Mouse (Mus musculus): ENCODE measurements around the gene Lins1. TPM values are rescaled to one million over a fixed set of nuclear protein-coding genes. Genes with fewer than 3 reads are reported as not detected.

The Lins1 gene
- total RNA-seq, 2 experiments from 2014 or later: 9.0 to 9.1 TPM

- no peak overlapping the region for H3K27ac ChIP-seq
- TF ChIP-seq CTCF (conservative IDR thresholded peaks at IDR 0.05): no peak
- no peak overlapping the region for H3K4me3 ChIP-seq
- no peak for DNase-seq (ENCODE audit: low spot score in 2 of 2)
These were observed 7.4 kb upstream of the Lins1 start for GRCm38 (mm10) chr7:66682119-66682863.

DNA sequence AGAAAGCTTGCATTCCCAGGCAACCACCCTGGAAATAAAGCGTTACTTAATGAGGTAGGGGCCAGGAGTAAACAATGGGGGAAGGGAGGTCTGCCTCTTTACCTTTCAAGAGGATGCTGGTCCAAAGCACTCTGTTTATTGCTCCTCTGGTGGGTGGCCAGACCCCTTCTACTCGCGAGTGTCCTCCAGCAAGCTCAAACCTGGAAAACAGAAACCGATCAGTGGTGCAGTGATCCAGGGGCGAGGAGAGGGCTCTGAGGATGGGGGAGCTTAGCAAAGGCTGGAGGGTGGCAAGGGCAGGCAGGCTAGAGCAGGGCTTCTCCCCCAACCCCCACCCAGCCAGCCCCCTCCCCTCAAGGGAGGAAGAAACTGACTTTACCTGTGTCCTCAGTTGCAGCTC is 968 bp upstream of the Lins1 start:
- peak overlapping the region; percentile 91 for H3K27ac ChIP-seq
- DNase-seq (ENCODE audit: low spot score in 2 of 2): no peak
- TF ChIP-seq CTCF (conservative IDR thresholded peaks at IDR 0.05): no peak

GRCm38 (mm10) chr7:66689294-66689619 is 432 bp upstream of the Lins1 start, which contains the start of gene Asb7:
Asb7 (minus strand) TSS chr7:66689596.
- TF ChIP-seq CTCF (conservative IDR thresholded peaks at IDR 0.05): no peak
- DNase-seq (ENCODE audit: low spot score in 2 of 2): no peak
- peak within 1 kb of the TSS; percentile 95 for H3K27ac ChIP-seq
- H3K4me3 ChIP-seq: peak within 1 kb of the TSS; percentile 99

More for the DNA sequence above, 968 bp upstream of the Lins1 start:
- H3K4me3 ChIP-seq: peak overlapping the region; percentile 72

DNA sequence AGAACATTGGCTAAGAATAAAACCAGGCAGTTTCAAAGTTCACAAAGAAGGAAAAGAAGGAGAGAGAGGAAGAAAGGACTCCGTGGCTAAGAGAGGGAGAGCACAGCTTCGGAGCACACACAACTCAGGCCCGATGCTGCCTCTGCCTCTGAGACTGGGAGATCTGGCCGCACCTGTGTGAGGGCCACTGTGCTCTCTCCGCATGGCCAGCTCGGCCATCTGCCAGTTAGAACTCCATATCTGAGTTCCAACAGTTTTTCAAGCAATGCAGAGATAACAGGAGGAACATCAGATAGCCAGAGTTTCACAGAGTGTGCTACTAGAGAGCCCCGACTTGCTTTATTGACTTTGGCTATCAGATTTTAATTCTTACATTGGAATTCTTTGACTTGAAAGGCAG is 4.8 kb downstream of the Lins1 start:
- Histone ChIP-seq H3K27ac (no peak overlapping the region), H3K4me3 (no peak overlapping the region)
- DNase-seq (ENCODE audit: low spot score in 2 of 2): no peak
- no peak for TF ChIP-seq CTCF (conservative IDR thresholded peaks at IDR 0.05)

- no peak for TF ChIP-seq CTCF (conservative IDR thresholded peaks at IDR 0.05)
- H3K4me3 ChIP-seq: no peak overlapping the region
- H3K27ac ChIP-seq: no peak overlapping the region
- no peak for DNase-seq (ENCODE audit: low spot score in 2 of 2)
These were observed 13.0 kb downstream of the Lins1 start for GRCm38 (mm10) chr7:66702721-66703120.

DNA sequence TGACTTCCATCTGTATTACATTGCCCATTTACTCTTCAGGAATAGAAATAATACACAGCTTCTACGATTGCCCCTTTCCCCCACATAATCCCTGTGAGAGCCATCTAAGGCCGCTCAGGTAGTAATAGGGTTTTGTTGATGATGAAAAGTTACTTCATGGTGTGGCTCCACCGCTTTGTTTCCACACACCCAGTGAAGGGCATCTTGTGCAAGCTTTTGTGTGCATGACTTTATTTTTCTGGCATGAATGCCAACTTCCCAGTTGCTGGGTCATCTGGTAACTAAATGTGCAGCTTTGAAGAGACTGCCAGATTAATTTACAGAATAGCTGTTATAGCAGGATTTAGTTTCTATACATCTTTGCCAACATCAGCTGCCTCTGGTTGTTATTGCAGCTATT is 14.9 kb downstream of the Lins1 start:
- no peak for TF ChIP-seq CTCF (conservative IDR thresholded peaks at IDR 0.05)

GRCm38 (mm10) chr7:66711166-66711565 is 21.5 kb downstream of the Lins1 start:
- H3K27ac ChIP-seq: no peak overlapping the region
- no peak overlapping the region for H3K4me3 ChIP-seq
- TF ChIP-seq CTCF (conservative IDR thresholded peaks at IDR 0.05): peak; percentile 78
- DNase-seq (ENCODE audit: low spot score in 2 of 2): no peak

More for the DNA sequence above, 14.9 kb downstream of the Lins1 start:
- no peak for DNase-seq (ENCODE audit: low spot score in 2 of 2)
- Histone ChIP-seq H3K27ac (no peak overlapping the region), H3K4me3 (no peak overlapping the region)

GRCm38 (mm10) chr7:66724514-66724913 is 34.8 kb downstream of the Lins1 start:
- H3K4me3 ChIP-seq: no peak overlapping the region
- no peak for DNase-seq (ENCODE audit: low spot score in 2 of 2)
- TF ChIP-seq CTCF (conservative IDR thresholded peaks at IDR 0.05): no peak
- H3K27ac ChIP-seq: no peak overlapping the region

DNA sequence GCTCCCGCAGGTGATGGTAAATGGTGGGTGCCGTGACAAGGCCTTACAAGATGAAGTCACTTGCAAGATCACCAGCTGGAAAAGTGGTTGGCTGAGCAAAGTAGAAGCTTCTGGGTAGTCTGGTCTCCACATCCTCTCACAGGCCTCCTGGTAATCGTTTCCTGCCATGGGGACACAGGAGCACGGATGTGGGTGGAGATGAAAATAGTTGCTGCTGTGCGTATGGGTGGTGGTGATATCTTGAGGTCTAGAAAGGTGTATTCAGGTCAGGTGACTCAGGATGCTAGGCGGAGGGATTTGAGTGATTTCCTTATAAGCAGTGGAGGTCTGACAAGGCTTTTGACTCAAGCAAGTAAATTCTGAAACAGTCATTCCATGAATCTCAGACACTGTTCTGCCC is 35.3 kb downstream of the Lins1 start:
- no peak for DNase-seq (ENCODE audit: low spot score in 2 of 2)
- TF ChIP-seq CTCF (conservative IDR thresholded peaks at IDR 0.05): no peak
- Histone ChIP-seq H3K4me3 (no peak overlapping the region), H3K27ac (no peak overlapping the region)

GRCm38 (mm10) chr7:66728072-66728471 is 38.4 kb downstream of the Lins1 start:
- H3K4me3 ChIP-seq: no peak overlapping the region
- no peak for DNase-seq (ENCODE audit: low spot score in 2 of 2)
- no peak overlapping the region for H3K27ac ChIP-seq
- no peak for TF ChIP-seq CTCF (conservative IDR thresholded peaks at IDR 0.05)

GRCm38 (mm10) chr7:66729232-66729631 is 39.5 kb downstream of the Lins1 start:
- no peak for TF ChIP-seq CTCF (conservative IDR thresholded peaks at IDR 0.05)
- Histone ChIP-seq H3K4me3 (no peak overlapping the region), H3K27ac (no peak overlapping the region)
- DNase-seq (ENCODE audit: low spot score in 2 of 2): no peak

DNA sequence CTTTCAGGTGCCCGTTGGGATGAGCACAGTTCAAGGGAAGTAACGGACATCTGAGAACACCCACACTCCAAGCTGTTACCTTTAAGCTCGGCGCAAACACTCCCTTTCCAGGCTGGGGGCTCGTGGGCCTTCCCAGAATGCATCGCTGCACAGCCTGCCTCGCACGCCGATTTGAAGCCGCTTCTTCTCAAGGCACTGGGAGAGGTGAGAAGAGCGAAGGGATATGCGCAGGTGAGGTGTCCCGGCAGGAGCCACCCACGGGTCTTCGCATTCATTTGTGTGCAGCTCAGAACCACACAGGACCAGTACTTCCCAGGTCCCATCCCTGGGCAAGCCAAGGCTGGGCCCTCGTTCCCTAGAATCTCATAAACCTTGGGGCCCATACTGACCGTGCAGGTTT is 43.7 kb downstream of the Lins1 start:
- no peak overlapping the region for H3K27ac ChIP-seq

GRCm38 (mm10) chr7:66733882-66734281 is 44.2 kb downstream of the Lins1 start:
- no peak overlapping the region for H3K27ac ChIP-seq
- no peak overlapping the region for H3K4me3 ChIP-seq
- no peak for DNase-seq (ENCODE audit: low spot score in 2 of 2)
- no peak for TF ChIP-seq CTCF (conservative IDR thresholded peaks at IDR 0.05)

More for the DNA sequence above, 43.7 kb downstream of the Lins1 start:
- no peak overlapping the region for H3K4me3 ChIP-seq
- TF ChIP-seq CTCF (conservative IDR thresholded peaks at IDR 0.05): no peak
- no peak for DNase-seq (ENCODE audit: low spot score in 2 of 2)

DNA sequence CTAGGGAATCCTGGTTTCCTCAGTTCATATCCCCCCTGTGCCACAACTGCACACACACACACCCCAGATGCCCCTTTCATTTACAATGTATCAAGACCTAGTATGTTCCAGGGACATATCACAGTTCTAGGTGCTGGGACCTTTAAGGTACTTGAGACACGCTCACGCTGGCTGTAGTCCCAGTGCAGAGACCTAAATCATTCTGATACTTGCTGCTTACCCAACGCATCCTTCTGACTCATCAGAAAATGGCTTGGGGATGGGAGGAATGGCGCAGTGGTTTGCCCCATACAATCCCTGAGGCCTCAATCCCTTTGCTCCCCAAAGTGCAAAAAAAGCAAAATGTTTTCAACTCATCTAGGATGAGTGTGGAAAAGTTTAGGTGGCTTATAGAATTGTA is 44.8 kb downstream of the Lins1 start:
- Histone ChIP-seq H3K27ac (no peak overlapping the region), H3K4me3 (no peak overlapping the region)
- no peak for TF ChIP-seq CTCF (conservative IDR thresholded peaks at IDR 0.05)
- no peak for DNase-seq (ENCODE audit: low spot score in 2 of 2)
